ENCODE assay signal across 8 mouse cellular contexts in genomic region chr11:43667038-43667745, GRCm38 (mm10). TPM values are rescaled to one million over a fixed set of nuclear protein-coding genes. Genes with fewer than 3 reads are reported as not detected.
A peak's percentile ranks its signal among the peaks of the same experiment; 100 is the strongest.
DNase-seq lines count a peak whose midpoint lies in the region; ATAC-seq lines count a peak whose summit lies in the region.

No protein-coding gene starts in this region.

- no peak overlapping the region for H3K4me2 ChIP-seq in heart, embryonic 16.5 days (ENCODE audit: low read depth, low read length)
- no peak overlapping the region for H3K4me2 ChIP-seq in forebrain, embryonic 16.5 days (ENCODE audit: low read length)
- no peak overlapping the region for H3K4me2 ChIP-seq in midbrain, embryonic 14.5 days (ENCODE audit: low read length)

- no peaks in the 10 kb centered on the region for H3K36me3 ChIP-seq in heart, embryonic 16.5 days (ENCODE audit: control insufficient read depth, insufficient read depth)
- no peaks in the 10 kb centered on the region for H3K36me3 ChIP-seq in forebrain, embryonic 16.5 days (ENCODE audit: control insufficient read depth, insufficient read depth)
- H3K36me3 ChIP-seq in midbrain, embryonic 14.5 days (ENCODE audit: control insufficient read depth, insufficient read depth, low read length) = no peaks in the 10 kb centered on the region

- WGBS in heart, embryonic 16.5 days = 70% methylated on average over 19 of the region's 19 CpGs
- WGBS in forebrain, embryonic 16.5 days = 46% methylated on average over 19 of the region's 19 CpGs
- 37% methylated on average over 19 of the region's 19 CpGs for WGBS in midbrain, embryonic 14.5 days

- H3K4me1 ChIP-seq in heart, embryonic 16.5 days (ENCODE audit: control insufficient read depth, insufficient read depth, low read length) = peaks cover 8% of the 10 kb centered on the region
- no peaks in the 10 kb centered on the region for H3K4me1 ChIP-seq in forebrain, embryonic 16.5 days (replicated peaks; ENCODE audit: control insufficient read depth, insufficient read depth, low read length)
- no peaks in the 10 kb centered on the region for H3K4me1 ChIP-seq in midbrain, embryonic 14.5 days (ENCODE audit: control insufficient read depth, insufficient read depth, low read length)

- DNase-seq in heart, postnatal 25 days (ENCODE audit: low spot score) = no peak
- peak; percentile 44 for DNase-seq in adrenal gland, adult 8-10 months
- peak; percentile 53 for DNase-seq in midbrain, embryonic 14.5 days
- no peak for DNase-seq in right cerebral cortex, postnatal 14 days
- DNase-seq in gastrocnemius, adult 8-10 months (ENCODE audit: low spot score in 2 of 2) = no peak
- DNase-seq in spleen, postnatal 4 days (ENCODE audit: low spot score in 2 of 2) = no peak

- no peak overlapping the region for H3K4me3 ChIP-seq in heart, embryonic 16.5 days (ENCODE audit: low read length)
- no peak overlapping the region for H3K4me3 ChIP-seq in forebrain, embryonic 16.5 days (replicated peaks; ENCODE audit: low read length)
- H3K4me3 ChIP-seq in midbrain, embryonic 14.5 days (replicated peaks; ENCODE audit: low read depth, low read length) = no peak overlapping the region

- ATAC-seq in heart, embryonic 16.5 days (replicated peaks; ENCODE audit: extremely low read depth, insufficient read depth, low FRiP score) = no peak
- 0 out of 2 replicates have a peak, but pooled peaks have one; percentile 43 for ATAC-seq in forebrain, embryonic 16.5 days
- no peak for ATAC-seq in midbrain, embryonic 14.5 days (ENCODE audit: low FRiP score, low TSS enrichment)

- peak overlapping the region; percentile 18; the same call in 1 of the 2 replicates for H3K27ac ChIP-seq in heart, embryonic 16.5 days (ENCODE audit: low read length)
- H3K27ac ChIP-seq in forebrain, embryonic 16.5 days (ENCODE audit: low read length) = no peak overlapping the region
- peak overlapping the region; percentile 21; the same call in 1 of the 2 replicates for H3K27ac ChIP-seq in midbrain, embryonic 14.5 days (replicated peaks; ENCODE audit: low read depth, low read length)

- H3K9ac ChIP-seq in heart, embryonic 16.5 days (ENCODE audit: low read length) = no peak overlapping the region; the same call in 1 of the 2 replicates
- H3K9ac ChIP-seq in forebrain, embryonic 16.5 days (replicated peaks; ENCODE audit: low read depth, low read length) = no peak overlapping the region
- H3K9ac ChIP-seq in midbrain, embryonic 14.5 days (replicated peaks; ENCODE audit: low read length) = no peak overlapping the region; the same call in 1 of the 2 replicates

- no peaks in the 10 kb centered on the region for H3K9me3 ChIP-seq in heart, embryonic 16.5 days (replicated peaks; ENCODE audit: control insufficient read depth, low read length)
- H3K9me3 ChIP-seq in forebrain, embryonic 16.5 days (ENCODE audit: control insufficient read depth, low read length) = no peaks in the 10 kb centered on the region
- no peaks in the 10 kb centered on the region for H3K9me3 ChIP-seq in midbrain, embryonic 14.5 days (ENCODE audit: control insufficient read depth, low read length)

- H3K27me3 ChIP-seq in heart, embryonic 16.5 days (ENCODE audit: control insufficient read depth, insufficient read depth, low read length) = no peaks in the 10 kb centered on the region
- no peaks in the 10 kb centered on the region for H3K27me3 ChIP-seq in forebrain, embryonic 16.5 days (replicated peaks; ENCODE audit: control insufficient read depth, insufficient read depth, low read length)
- H3K27me3 ChIP-seq in midbrain, embryonic 14.5 days (ENCODE audit: control insufficient read depth, insufficient read depth, low read length) = no peaks in the 10 kb centered on the region

- intact Hi-C loops in heart, postnatal 25 days (cut with DNase I) = no loop called here

RNA-seq across cellular contexts. Expression of gene Pwwp2a, which starts 14.6 kb away (rescaled TPM):
- 15.5 and 17.4 TPM in 2 replicates for polyA plus RNA-seq in heart, embryonic 16.5 days (2015; fragmentation: Nextera tagmentation; extraction: Ambion mirVana)
- 10 to 100 TPM; 18.9 to 20.9 TPM for total RNA-seq in heart, postnatal 25 days (2021)
- 10 to 100 TPM; 28.6 to 46.7 (median 35.5) TPM for total RNA-seq in adrenal gland, adult 8-10 months (2022)
- polyA plus RNA-seq in forebrain, embryonic 16.5 days (2015; fragmentation: Nextera tagmentation; extraction: Ambion mirVana) = 26.7 and 26.8 TPM in 2 replicates
- 43.0 and 47.1 TPM in 2 replicates for polyA plus RNA-seq in midbrain, embryonic 14.5 days (2014; fragmentation: Nextera tagmentation; extraction: Ambion mirVana)
- total RNA-seq in gastrocnemius, adult 8-10 months (2022) = 10 to 100 TPM; 10.9 to 13.8 (median 12.4) TPM

Comparison
In these comparisons a context has a peak if more than half of its experiments do, and no peak if none do; other contexts are left out.
1. DNase-seq: peak in adrenal gland, adult 8-10 months (single experiment) and midbrain, embryonic 14.5 days (single experiment); none in heart, postnatal 25 days (single experiment), right cerebral cortex, postnatal 14 days (single experiment), gastrocnemius, adult 8-10 months (0 of 2) and spleen, postnatal 4 days (0 of 2).